Mouse (Mus musculus) left cerebral cortex, adult 9 months (tissue): ENCODE measurements at regions not wholly inside any gene's neighbourhood (a gene's known extent, or its start where the extent isn't known, plus 50 kb on each side); places are given as distances from the start of the nearest gene placed in this dataset.

Experiments
- DNase-seq, 2 experiments: peaks; one replicate each; pipeline ENCODE4 v3.0.0; 2022; ENCODE audit warnings: low spot score in 2 of 2

GRCm38 (mm10) chr2:108289696-108290430, 990.7 kb upstream of the Kif18a start:
- DNase-seq = peak; percentile 69 to 75

GRCm38 (mm10) chr2:108302776-108303175, 977.8 kb upstream of the Kif18a start:
- DNase-seq = peak; percentile 12 to 28
